Mouse (Mus musculus): ENCODE data around the gene Rab37. TPM values are rescaled to one million over a fixed set of nuclear protein-coding genes. Genes with fewer than 3 reads are reported as not detected.
A peak's percentile ranks its signal among the peaks of the same experiment; 100 is the strongest.

The Rab37 gene
- polyA plus RNA-seq, 1 experiment from 2014 or later = 2.3 TPM

DNA sequence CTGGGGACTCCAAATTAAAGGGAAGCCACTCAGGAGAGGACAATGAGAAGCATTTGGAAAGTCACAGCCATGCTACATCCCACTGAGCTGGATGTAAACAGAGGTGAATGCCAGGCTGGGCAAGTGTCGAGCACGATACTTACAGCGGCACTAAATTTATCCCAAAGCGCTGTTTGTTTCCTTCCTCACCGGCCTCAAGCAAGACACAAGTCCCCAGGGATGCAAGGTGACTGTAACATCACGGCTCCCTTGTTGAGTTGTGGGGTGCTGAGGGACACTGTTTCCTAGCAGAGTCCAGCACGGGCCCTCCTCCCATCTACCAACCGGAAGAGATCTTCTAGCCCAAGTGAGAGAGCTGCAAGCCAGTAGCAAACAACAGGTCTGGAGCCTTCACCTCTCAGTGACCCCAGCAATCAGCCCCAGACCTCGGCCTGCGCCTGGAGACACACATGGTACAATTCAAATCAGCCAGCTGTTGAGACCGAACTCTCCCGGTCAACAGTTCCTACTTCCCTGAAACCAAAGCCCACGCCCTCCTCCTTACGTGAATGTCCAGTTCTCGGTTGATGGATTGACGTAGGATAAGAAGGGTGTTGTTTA is 8.1 kb downstream of the Rab37 start:
- Histone ChIP-seq H3K27ac (ENCODE audit: low read length) (peak overlapping the region; percentile 34; the same call in 1 of the 2 replicates), H3K4me1 (ENCODE audit: control insufficient read depth, insufficient read depth, low read length) (0 out of 2 replicates have a peak, but pooled peaks cover 2% of the 10 kb centered on the region)
- 29% methylated on average over 16 of the region's 16 CpGs for WGBS

DNA sequence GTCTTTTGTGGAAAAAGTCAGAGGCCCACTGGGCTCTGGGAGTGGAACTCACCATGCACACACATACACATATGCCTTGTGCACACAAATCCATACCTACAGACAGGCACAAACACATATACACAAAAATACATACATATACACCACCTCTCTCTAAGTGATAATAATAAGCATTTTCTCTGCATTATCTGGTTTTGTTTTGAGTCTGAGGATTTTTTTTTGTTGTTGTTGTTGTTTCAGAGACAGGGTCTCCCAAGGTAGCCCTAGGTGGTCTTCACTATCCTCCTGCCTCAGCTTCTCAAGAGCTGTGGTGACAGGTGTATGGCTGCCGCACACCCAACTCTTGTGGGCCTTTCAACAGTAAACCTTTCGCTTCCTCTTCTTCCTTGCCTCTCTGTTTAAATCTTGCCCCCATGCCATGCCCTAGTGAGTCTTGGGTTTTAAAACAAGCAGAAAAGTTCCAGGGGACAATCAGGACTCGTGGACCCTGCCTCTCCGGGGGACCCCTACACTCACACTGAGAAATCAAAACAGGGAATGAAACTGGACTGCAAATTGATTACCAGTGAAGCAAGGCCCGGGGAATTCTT is 8.9 kb downstream of the Rab37 start:
- Histone ChIP-seq H3K27ac (ENCODE audit: low read length) (no peak overlapping the region), H3K4me3 (replicated peaks; ENCODE audit: low read length) (no peak overlapping the region), H3K36me3 (ENCODE audit: control insufficient read depth, insufficient read depth, low read length) (no peaks in the 10 kb centered on the region), H3K9ac (ENCODE audit: low read length) (no peak overlapping the region), H3K27me3 (ENCODE audit: control insufficient read depth, insufficient read depth, low read length) (no peaks in the 10 kb centered on the region), H3K4me2 (ENCODE audit: low read depth, low read length) (no peak overlapping the region), H3K4me1 (ENCODE audit: control insufficient read depth, insufficient read depth, low read length) (0 out of 2 replicates have a peak, but pooled peaks cover 2% of the 10 kb centered on the region), H3K9me3 (replicated peaks; ENCODE audit: control insufficient read depth, low read length) (no peaks in the 10 kb centered on the region)
- WGBS = 79% methylated on average over 5 of the region's 5 CpGs
- ATAC-seq (ENCODE audit: insufficient read depth, low FRiP score) = no peak

More for the DNA sequence above, 8.1 kb downstream of the Rab37 start:
- no peaks in the 10 kb centered on the region for H3K36me3 ChIP-seq (ENCODE audit: control insufficient read depth, insufficient read depth, low read length)
- H3K27me3 ChIP-seq (ENCODE audit: control insufficient read depth, insufficient read depth, low read length) = no peaks in the 10 kb centered on the region
- ATAC-seq (ENCODE audit: insufficient read depth, low FRiP score) = no peak
- no peak overlapping the region for H3K4me2 ChIP-seq (ENCODE audit: low read depth, low read length)
- no peak overlapping the region for H3K9ac ChIP-seq (ENCODE audit: low read length)
- no peaks in the 10 kb centered on the region for H3K9me3 ChIP-seq (replicated peaks; ENCODE audit: control insufficient read depth, low read length)
- no peak overlapping the region for H3K4me3 ChIP-seq (replicated peaks; ENCODE audit: low read length)

DNA sequence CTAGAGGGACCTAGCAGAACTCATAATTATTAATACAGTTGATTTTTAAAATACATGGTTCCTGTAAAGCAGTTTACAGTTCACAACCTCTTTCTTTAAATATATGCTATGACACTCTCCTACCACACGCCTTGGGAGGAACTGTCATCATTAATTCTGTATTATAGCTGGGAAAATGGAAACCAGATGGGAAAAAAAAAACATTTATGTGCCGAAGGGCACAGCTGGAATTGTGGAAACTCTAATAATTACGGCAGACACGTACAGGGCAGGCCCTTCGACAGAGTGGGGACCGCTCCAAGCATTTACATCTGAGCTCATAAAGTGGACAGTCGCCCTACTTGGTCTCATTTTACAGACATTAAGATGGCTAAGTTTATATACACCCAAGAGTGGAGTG is 9.5 kb downstream of the Rab37 start:
- Histone ChIP-seq H3K9ac (ENCODE audit: low read length) (no peak overlapping the region), H3K27me3 (ENCODE audit: control insufficient read depth, insufficient read depth, low read length) (no peaks in the 10 kb centered on the region), H3K4me2 (ENCODE audit: low read depth, low read length) (no peak overlapping the region), H3K36me3 (ENCODE audit: control insufficient read depth, insufficient read depth, low read length) (no peaks in the 10 kb centered on the region), H3K9me3 (replicated peaks; ENCODE audit: control insufficient read depth, low read length) (no peaks in the 10 kb centered on the region), H3K27ac (ENCODE audit: low read length) (no peak overlapping the region), H3K4me1 (ENCODE audit: control insufficient read depth, insufficient read depth, low read length) (0 out of 2 replicates have a peak, but pooled peaks cover 2% of the 10 kb centered on the region), H3K4me3 (replicated peaks; ENCODE audit: low read length) (no peak overlapping the region)
- no peak for ATAC-seq (ENCODE audit: insufficient read depth, low FRiP score)
- 49% methylated on average over 7 of the region's 7 CpGs for WGBS

DNA sequence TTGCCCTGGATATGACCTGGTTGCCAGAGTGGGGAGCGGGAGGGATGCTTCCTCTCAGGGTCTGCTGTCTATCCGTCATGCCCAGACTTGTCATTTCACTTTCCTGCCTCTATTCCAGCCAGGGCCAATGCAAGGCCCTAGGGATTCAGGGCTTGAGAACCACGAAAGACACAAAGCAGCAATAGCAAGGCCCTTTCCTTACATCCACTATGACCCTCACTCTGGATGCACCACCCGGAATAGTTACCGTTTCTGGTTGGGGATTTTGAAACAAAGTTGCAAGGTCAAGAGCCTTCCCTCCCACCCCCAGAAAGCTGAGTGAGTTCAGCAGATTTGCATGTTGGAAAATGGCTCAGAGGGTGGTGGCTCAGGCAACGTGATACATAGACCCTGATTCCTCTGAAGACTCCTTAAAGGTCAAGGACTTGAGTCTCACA is 10.4 kb downstream of the Rab37 start:
- H3K27ac ChIP-seq (ENCODE audit: low read length) = no peak overlapping the region
- no peak overlapping the region for H3K9ac ChIP-seq (ENCODE audit: low read length)
- no peak overlapping the region for H3K4me2 ChIP-seq (ENCODE audit: low read depth, low read length)
- H3K27me3 ChIP-seq (ENCODE audit: control insufficient read depth, insufficient read depth, low read length) = no peaks in the 10 kb centered on the region
- no peak overlapping the region for H3K4me3 ChIP-seq (replicated peaks; ENCODE audit: low read length)
- WGBS = 43% methylated on average over 6 of the region's 6 CpGs
- H3K36me3 ChIP-seq (ENCODE audit: control insufficient read depth, insufficient read depth, low read length) = no peaks in the 10 kb centered on the region
- ATAC-seq (ENCODE audit: insufficient read depth, low FRiP score) = no peak
- 0 out of 2 replicates have a peak, but pooled peaks cover 2% of the 10 kb centered on the region for H3K4me1 ChIP-seq (ENCODE audit: control insufficient read depth, insufficient read depth, low read length)
- no peaks in the 10 kb centered on the region for H3K9me3 ChIP-seq (replicated peaks; ENCODE audit: control insufficient read depth, low read length)

DNA sequence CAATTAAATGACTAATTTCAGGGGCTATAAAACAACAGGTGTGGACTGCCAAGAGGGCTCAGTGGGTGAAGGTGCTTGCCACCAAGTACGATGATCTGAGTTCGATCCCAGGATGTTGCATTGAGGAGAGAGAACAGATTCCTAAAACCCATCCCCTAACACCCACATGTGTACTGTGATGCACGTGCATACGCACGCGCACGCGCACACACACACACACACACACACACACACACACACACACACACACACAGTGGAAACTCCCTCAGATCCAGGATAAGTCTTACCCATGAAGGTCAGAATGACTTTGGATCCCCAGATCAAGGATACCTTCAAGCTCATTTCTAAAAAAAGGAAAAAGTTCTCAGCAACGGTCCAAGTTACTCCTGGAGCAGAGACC is 10.9 kb downstream of the Rab37 start:
- Histone ChIP-seq H3K36me3 (ENCODE audit: control insufficient read depth, insufficient read depth, low read length) (no peaks in the 10 kb centered on the region), H3K9ac (ENCODE audit: low read length) (no peak overlapping the region), H3K4me2 (ENCODE audit: low read depth, low read length) (no peak overlapping the region), H3K4me1 (ENCODE audit: control insufficient read depth, insufficient read depth, low read length) (0 out of 2 replicates have a peak, but pooled peaks cover 2% of the 10 kb centered on the region), H3K4me3 (replicated peaks; ENCODE audit: low read length) (no peak overlapping the region), H3K27me3 (ENCODE audit: control insufficient read depth, insufficient read depth, low read length) (no peaks in the 10 kb centered on the region), H3K27ac (ENCODE audit: low read length) (no peak overlapping the region), H3K9me3 (replicated peaks; ENCODE audit: control insufficient read depth, low read length) (no peaks in the 10 kb centered on the region)
- WGBS = 95% methylated on average over 9 of the region's 9 CpGs
- no peak for ATAC-seq (ENCODE audit: insufficient read depth, low FRiP score)

DNA sequence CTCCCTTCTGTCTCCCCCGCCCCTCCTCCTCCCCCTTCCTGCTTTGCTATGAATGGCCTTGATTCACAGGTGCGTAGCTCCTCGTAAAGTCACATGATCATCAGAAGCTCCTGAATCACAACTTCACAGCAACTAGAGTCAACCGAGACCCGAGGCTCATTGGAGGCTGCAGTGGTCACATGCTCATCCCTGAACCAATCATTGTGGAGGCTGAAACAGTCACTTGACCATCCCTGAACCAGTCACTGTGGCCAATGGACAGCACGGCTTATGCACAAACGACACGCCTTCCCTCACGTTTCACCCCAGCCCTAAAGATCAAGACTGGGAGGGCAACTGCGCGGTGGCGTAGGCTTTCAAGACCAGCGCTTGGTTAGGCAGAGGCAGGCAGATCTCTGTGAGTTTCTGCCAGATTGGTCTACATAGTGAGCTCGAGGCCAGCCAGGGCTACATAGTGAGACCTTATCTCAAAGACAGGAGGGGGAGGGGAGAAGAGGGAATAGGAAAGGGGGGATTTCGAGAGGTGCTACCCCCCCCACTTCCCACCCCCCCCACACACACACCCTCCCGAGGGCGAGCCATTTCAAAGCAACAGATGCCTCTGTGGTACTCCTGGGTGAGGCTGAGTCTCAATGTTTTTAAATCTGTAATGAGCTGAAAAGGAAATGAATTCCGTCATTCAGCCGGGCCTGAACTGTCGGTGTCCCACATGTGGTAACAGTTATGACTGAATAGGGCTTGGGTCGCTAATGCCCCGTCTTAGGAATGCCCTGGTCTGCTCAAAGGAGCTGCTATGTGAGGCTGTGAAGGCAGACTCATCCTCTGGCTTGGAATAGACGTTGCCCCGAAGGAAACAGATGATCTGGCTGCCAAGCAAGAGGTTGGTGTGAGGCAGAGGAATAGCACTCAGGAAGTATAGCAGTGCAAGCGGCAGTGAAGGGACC is 12.5 kb downstream of the Rab37 start:
- no peak overlapping the region for H3K9ac ChIP-seq (ENCODE audit: low read length)
- no peaks in the 10 kb centered on the region for H3K27me3 ChIP-seq (ENCODE audit: control insufficient read depth, insufficient read depth, low read length)
- no peak overlapping the region for H3K4me2 ChIP-seq (ENCODE audit: low read depth, low read length)
- no peaks in the 10 kb centered on the region for H3K9me3 ChIP-seq (replicated peaks; ENCODE audit: control insufficient read depth, low read length)
- H3K27ac ChIP-seq (ENCODE audit: low read length) = no peak overlapping the region
- WGBS = 82% methylated on average over 25 of the region's 25 CpGs
- H3K4me3 ChIP-seq (replicated peaks; ENCODE audit: low read length) = no peak overlapping the region
- 0 out of 2 replicates have a peak, but pooled peaks cover 2% of the 10 kb centered on the region for H3K4me1 ChIP-seq (ENCODE audit: control insufficient read depth, insufficient read depth, low read length)
- no peaks in the 10 kb centered on the region for H3K36me3 ChIP-seq (ENCODE audit: control insufficient read depth, insufficient read depth, low read length)
- no peak for ATAC-seq (ENCODE audit: insufficient read depth, low FRiP score)

DNA sequence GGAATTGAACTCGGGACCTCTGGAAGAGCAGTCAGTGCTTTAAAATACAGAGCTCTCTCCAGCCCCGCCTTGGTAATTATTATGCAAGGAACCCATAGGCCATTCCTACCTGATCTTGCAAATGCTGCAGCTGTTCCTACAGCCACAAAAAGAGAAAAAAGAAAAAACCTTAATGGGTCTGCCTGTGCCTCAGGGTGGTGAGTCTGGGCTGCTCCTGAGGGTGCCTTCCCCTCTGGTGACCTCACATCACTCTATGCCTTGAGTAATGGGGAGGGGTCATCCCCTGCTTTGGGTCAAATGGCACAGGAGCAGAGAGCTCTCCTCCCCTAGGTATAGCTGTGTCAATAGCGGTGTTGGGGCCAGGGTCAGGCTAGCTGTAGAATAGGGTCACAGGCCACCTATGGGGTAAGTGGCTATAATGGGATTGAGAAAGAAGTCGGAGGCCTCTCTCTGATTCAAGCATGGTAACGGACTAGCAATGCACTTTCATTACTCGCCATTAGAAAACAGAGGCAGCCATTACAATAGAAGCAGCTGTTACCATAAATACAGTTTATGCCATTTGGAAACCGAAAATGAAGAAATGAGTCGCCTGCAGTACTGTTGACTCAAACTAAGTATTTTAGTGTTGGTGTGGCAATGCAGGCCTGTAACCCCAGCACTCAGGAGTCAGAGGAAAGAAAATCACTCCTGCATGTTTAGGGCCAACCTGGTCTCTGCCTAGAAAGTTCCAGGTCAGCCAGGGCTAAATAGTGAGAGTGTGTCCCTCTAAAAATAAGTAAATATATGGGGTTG is 13.7 kb downstream of the Rab37 start:
- WGBS = 73% methylated on average over 8 of the region's 8 CpGs
- H3K27me3 ChIP-seq (ENCODE audit: control insufficient read depth, insufficient read depth, low read length) = no peaks in the 10 kb centered on the region
- no peak overlapping the region for H3K4me3 ChIP-seq (replicated peaks; ENCODE audit: low read length)
- no peak overlapping the region for H3K4me2 ChIP-seq (ENCODE audit: low read depth, low read length)
- ATAC-seq (ENCODE audit: insufficient read depth, low FRiP score) = no peak
- H3K27ac ChIP-seq (ENCODE audit: low read length) = no peak overlapping the region
- H3K9me3 ChIP-seq (replicated peaks; ENCODE audit: control insufficient read depth, low read length) = no peaks in the 10 kb centered on the region
- H3K36me3 ChIP-seq (ENCODE audit: control insufficient read depth, insufficient read depth, low read length) = no peaks in the 10 kb centered on the region
- no peak overlapping the region for H3K9ac ChIP-seq (ENCODE audit: low read length)
- H3K4me1 ChIP-seq (ENCODE audit: control insufficient read depth, insufficient read depth, low read length) = no peaks in the 10 kb centered on the region

DNA sequence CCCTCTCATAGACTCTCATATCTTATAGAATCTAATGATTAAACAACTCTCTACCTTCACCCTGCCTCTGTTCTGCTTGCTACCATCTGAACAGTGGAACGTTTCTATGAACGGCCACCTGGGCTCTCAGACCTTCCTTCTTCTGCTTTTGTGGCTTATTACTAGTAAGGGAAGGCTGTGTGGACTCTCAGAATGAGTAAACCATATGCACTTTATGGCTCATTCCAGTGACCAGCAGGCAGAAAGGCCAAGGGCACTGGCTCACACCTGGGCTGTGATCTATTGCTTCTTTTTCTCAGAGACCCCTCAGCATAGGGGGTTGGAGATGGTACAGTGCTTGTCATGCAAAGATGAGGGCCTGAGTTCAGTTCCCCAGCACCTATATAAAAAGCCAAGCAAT is 15.4 kb downstream of the Rab37 start:
- no peaks in the 10 kb centered on the region for H3K27me3 ChIP-seq (ENCODE audit: control insufficient read depth, insufficient read depth, low read length)
- 72% methylated on average over 2 of the region's 2 CpGs for WGBS
- H3K4me3 ChIP-seq (replicated peaks; ENCODE audit: low read length) = no peak overlapping the region
- ATAC-seq (ENCODE audit: insufficient read depth, low FRiP score) = no peak
- no peak overlapping the region for H3K4me2 ChIP-seq (ENCODE audit: low read depth, low read length)
- no peak overlapping the region for H3K9ac ChIP-seq (ENCODE audit: low read length)
- H3K4me1 ChIP-seq (ENCODE audit: control insufficient read depth, insufficient read depth, low read length) = no peaks in the 10 kb centered on the region
- no peak overlapping the region for H3K27ac ChIP-seq (ENCODE audit: low read length)
- no peaks in the 10 kb centered on the region for H3K36me3 ChIP-seq (ENCODE audit: control insufficient read depth, insufficient read depth, low read length)
- H3K9me3 ChIP-seq (replicated peaks; ENCODE audit: control insufficient read depth, low read length) = no peaks in the 10 kb centered on the region

Data from stomach, embryonic 16.5 days (tissue).